Mouse (Mus musculus) heart, adult 9 months (tissue): ENCODE measurements around the gene Vac14.
A peak's percentile ranks its signal among the peaks of the same experiment; 100 is the strongest.
"Not testable (repeated sequence)": the region's sequence is repeated elsewhere in the genome, so short reads cannot be mapped to it uniquely, and the experiment has no call there.

Experiments used
- DNase-seq, 2 experiments: peaks; one replicate each; pipeline ENCODE4 v3.0.0; 2022; ENCODE audit warnings: low spot score in 2 of 2

Vac14 gene

GRCm38 (mm10) chr8:110648577-110648976 is 30.2 kb downstream of the Vac14 start:
- DNase-seq: no peak

- no peak for DNase-seq
Observed at GRCm38 (mm10) chr8:110649286-110649685, 30.9 kb downstream of the Vac14 start.

GRCm38 (mm10) chr8:110650838-110651237 is 32.5 kb downstream of the Vac14 start:
- DNase-seq: no peak

GRCm38 (mm10) chr8:110651847-110652246 is 33.5 kb downstream of the Vac14 start:
- no peak for DNase-seq

GRCm38 (mm10) chr8:110654075-110655060 is 36.0 kb downstream of the Vac14 start:
- no peak for DNase-seq

GRCm38 (mm10) chr8:110655827-110656226 is 37.4 kb downstream of the Vac14 start:
- no peak for DNase-seq

- peak in 1 of 2 experiments; percentile 48 for DNase-seq
Observed at GRCm38 (mm10) chr8:110657661-110658060, 39.3 kb downstream of the Vac14 start.

GRCm38 (mm10) chr8:110660121-110660520 is 41.7 kb downstream of the Vac14 start:
- peak; percentile 57 to 62 for DNase-seq

GRCm38 (mm10) chr8:110662545-110662944 is 44.2 kb downstream of the Vac14 start:
- DNase-seq: no peak

DNA sequence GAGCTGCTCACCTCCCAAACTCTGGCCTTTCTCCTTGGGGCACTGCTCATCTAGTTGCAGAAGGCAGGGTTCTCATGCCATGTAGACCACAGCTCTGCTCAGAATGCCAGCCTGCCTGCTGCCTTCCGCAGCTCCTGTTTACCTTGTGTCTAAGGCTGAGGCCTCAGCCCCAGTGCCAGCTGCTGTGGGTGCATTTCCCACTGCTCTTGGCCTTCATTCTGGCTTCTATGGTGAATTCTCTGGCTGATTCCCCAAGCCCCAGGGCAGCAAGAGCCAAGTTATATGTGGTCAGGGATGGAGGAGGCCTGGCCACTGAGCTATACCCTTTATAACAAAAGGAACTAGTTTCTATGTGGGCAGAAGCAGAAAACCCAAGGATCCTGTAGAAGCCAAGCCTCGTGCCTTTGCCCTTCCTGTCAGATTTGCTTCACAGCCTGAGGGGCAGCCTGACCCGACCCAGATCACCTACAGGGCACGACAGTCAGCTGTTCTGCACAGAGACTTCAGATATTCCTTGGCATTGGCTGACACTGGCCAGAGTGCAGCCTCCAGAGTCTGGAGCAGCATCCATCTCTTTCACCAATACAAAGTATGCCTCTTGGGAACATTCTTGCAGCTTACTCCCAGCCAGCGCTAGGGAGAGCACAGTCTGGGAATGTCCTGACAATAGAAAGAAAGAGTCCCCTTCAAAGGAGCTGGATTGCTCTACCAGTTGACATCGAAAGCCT is 44.8 kb downstream of the Vac14 start:
- no peak for DNase-seq

GRCm38 (mm10) chr8:110664202-110664896 is 46.0 kb downstream of the Vac14 start:
- DNase-seq: peak in 1 of 2 experiments; percentile 63

GRCm38 (mm10) chr8:110665000-110665399 is 46.6 kb downstream of the Vac14 start:
- no peak for DNase-seq

GRCm38 (mm10) chr8:110667590-110668177 is 49.3 kb downstream of the Vac14 start:
- DNase-seq: not testable (repeated sequence)

- no peak for DNase-seq
Observed at GRCm38 (mm10) chr8:110669932-110670628, 51.7 kb downstream of the Vac14 start.

DNA sequence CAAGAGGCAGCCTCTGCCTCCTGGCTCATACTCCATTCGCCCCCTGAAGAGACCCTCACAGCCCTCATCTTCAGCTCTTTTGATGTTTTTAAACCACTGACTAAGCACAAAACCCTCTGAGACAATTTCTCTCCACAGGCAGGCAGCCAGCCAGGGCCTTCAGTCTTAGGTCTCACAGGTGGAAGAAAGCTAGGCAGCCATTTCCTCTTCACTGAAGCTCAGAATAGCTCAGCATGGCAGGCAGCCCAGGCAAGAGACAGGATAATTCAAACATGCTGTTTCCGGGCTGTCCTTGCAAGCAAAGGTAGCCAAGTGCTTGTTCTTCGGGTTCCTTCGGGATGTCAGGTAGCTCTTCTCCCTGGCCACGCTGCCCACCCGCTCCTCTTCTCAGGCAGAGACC is 52.9 kb downstream of the Vac14 start:
- DNase-seq: peak; percentile 68 to 69

- peak in 1 of 2 experiments; percentile 70 for DNase-seq
Observed at GRCm38 (mm10) chr8:110672133-110672532, 53.7 kb downstream of the Vac14 start.

DNA sequence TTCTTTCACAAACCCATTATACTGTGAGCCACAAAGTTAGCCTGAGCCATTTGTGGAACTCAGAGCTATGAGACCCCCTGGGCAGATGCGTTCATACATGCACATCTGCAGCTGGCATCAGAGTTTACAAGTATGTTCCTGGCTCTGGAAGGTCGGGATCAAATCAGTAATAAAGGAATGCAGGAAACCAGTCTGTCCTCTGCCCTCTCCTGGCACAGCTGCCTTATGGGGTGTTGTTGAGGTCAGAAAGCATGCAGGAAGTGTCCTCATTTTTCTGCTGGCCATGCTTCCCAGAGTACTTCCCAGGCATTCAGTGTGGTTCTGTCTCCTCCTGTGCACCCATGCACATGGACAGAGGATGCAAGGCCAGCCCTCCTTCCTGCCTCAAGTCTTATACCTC is 54.8 kb downstream of the Vac14 start:
- DNase-seq: no peak

DNA sequence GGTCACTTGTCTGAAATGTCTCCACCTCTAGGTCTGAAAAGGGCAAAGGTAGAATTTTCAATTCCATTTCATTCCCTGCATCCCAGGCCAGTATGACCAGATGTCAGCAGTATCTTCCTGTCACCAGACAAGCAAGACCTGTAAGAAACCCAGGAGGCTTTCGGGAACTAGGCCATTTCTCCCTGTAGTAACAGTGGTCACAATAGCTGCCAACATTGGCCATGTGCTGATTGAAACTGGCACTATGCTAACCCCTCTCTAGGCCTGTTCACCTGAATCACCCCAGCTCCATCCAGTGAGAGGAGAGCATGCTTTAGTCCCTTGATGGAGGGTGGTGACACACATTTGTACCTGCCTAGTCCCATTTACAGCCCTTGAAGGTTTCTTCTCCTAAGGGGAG is 56.2 kb downstream of the Vac14 start:
- no peak for DNase-seq

DNA sequence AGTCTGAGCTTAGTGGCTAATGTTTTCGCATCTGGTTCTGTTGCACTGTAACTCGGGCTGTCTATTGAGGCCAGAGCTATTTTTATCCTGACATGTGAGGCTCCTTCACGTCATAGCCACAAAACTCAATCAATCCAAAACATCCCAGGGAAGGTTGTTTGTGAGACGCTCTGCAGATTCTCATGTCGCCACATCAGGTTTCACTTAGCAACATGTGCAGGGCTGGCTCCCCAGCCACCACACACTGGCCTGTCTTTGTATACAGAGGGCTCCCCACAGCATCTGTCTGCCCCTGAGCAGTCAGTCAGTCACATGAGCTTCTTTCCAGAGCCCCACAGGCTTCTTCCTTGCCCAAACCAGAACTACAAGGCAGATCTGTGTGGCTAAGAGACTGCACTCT is 58.3 kb downstream of the Vac14 start:
- peak; percentile 59 to 65 for DNase-seq

DNA sequence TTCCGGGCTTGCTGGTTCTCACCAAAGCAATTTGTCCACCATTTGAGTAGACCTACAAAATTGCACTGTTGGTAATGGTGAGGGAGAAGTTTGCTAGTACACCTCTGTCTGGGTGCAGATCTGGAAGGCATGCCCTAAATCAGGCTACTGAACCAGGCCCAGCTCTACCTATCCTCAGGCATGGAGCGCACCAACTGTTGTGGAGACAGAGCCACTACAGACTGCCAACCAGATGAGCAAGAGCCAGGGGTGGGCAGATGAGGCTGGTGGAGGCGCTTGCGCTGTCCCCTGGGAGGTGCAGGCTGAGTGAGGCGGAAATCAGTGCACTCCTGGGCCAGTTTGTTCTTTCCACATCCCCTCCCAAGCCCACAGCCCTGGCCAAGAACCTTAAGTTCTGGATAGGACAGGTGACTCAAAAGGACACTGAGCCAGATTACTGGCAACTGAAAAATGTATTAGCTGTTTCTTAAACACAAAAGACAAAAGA is 58.8 kb downstream of the Vac14 start:
- no peak for DNase-seq

DNA sequence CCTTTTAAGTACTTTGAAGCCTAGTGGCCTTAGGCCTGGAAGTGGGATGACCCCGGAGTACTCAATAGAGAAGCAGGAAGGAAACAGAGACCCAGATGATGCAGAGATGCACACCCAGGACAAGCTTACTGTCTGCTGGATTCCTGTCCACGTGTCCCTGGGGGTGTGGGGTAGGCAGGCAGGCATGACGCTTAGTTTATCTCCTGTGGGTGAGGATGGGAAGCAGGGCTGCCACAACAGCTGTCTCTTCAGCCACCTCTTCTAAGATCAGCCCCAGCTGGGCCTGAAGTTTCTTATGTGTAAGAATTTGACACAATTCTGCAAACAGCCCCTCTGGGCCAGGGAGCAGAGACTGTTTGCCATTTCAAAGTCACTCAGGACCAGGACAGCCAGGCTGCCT is 60.6 kb downstream of the Vac14 start:
- no peak for DNase-seq
